Mouse (Mus musculus) 3T3-L1 (cell line): ENCODE measurements around the gene Btbd35f5.
"Not testable (repeated sequence)": the region's sequence is repeated elsewhere in the genome, so short reads cannot be mapped to it uniquely, and the experiment has no call there.

Experiments used
- DNase-seq: peaks from one replicate; pipeline ENCODE4 v3.0.0-alpha.2; 2015; ENCODE audit warnings: low read depth, low spot score

Gene Btbd35f5

DNA sequence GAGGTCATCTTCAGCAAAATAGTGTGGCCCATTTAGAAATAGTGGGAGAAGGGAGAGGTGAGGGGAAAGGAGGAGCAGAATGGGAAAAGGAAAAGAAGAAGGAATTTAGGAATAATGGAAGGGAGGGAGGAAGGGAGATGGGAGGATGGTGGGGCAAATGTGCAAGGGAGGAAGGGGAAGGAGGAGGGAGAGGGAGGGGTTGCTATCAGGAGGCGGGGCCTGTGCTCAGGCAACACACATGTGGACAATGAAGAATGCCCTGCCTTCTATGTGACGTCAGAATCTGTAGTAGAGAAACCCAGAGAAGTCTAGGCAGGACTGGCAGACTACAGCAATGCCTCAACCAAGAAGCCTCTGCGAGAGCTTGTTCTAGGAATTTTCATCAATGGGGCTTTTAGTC lies at the start of gene Btbd35f5:
Gene Btbd35f5, plus strand, starts transcription at position 301 of the 400 bp plus-strand sequence.
- not testable (repeated sequence) for DNase-seq

DNA sequence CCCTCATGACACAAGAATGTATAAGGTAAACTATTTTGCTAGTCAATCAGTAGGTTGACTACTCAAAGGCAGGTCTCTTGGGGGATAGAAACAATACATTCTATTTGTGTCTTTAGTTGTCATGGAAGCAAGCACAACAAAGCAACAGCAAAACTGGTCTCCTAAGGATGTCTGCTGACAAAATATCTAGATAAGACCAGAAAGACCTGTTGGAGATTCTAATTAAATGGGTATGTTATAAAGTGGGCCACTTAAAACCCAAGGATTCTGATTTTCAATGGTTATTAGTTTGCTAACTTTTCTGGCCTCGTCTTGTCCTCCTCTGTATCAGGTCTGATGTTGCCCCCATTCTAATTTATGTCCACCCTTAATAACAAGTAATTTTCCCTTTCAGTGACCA lies 32.2 kb upstream of the Btbd35f5 start, which contains the start of gene Gm21789:
Gene Gm21789, plus strand, starts transcription at position 301 of the 400 bp plus-strand sequence.
- DNase-seq = not testable (repeated sequence)
